Mouse (Mus musculus): ENCODE measurements around the gene Cdkal1. TPM values are rescaled to one million over a fixed set of nuclear protein-coding genes. Genes with fewer than 3 reads are reported as not detected.

Gene Cdkal1
- total and polyA plus RNA-seq, 3 experiments: 8.7 to 13.7 (median 9.5) TPM

- Histone ChIP-seq H3K27ac (ENCODE audit: insufficient read depth, low read depth) (no peak overlapping the region), H3K9me3 (replicated peaks; ENCODE audit: low read length) (no peaks in the 10 kb centered on the region), H3K27me3 (replicated peaks) (no peaks in the 10 kb centered on the region), H3K4me1 (ENCODE audit: control insufficient read depth in 1 of 2, insufficient read depth in 2 of 2) (peaks cover 0 to 13% of the 10 kb centered on the region in 2 experiments; a peak in 2 of 4 replicates), H3K36me3 (replicated peaks in 1 of 2; ENCODE audit: control insufficient read depth in 1 of 2, insufficient read depth in 1 of 2, low read length in 1 of 2) (no peaks in the 10 kb centered on the region), H3K9ac (ENCODE audit: insufficient read depth, low read depth) (no peak overlapping the region), H3K4me2 (ENCODE audit: insufficient read depth, low read depth, poor library complexity, severe bottlenecking) (no peak overlapping the region), H3K79me2 (replicated peaks; ENCODE audit: control insufficient read depth, extremely low read depth, insufficient read depth, poor library complexity, severe bottlenecking) (no peaks in the 10 kb centered on the region), H3K4me3 (replicated peaks in 1 of 3; ENCODE audit: low read depth in 2 of 3, low read length in 2 of 3, poor library complexity in 1 of 3) (no peak overlapping the region)
- DNase-seq (ENCODE audit: extremely low read depth): no peak
- dilution Hi-C loops (cut with MboI; ENCODE audit: extremely low pct_ligation_motif_present, extremely low pct_unique_long_range_greater_than_20kb, low sequenced_read_pairs) (no loop called here), in situ Hi-C loops (cut with MboI; ENCODE audit: low pct_ligation_motif_present, low pct_unique_long_range_greater_than_20kb, low sequenced_read_pairs) (no loop called here)
- TF ChIP-seq MAZ (IDR thresholded peaks at IDR 0.05; ENCODE audit: low read depth, low read length) (no peak), NELFE (IDR thresholded peaks at IDR 0.05; ENCODE audit: low read depth, low read length) (no peak), KAT2A (IDR thresholded peaks at IDR 0.05; ENCODE audit: insufficient replicate concordance, low read length) (no peak), PAX5 (IDR thresholded peaks at IDR 0.05; ENCODE audit: low read length) (no peak), MXI1 (IDR thresholded peaks at IDR 0.05; ENCODE audit: low read depth, low read length) (no peak), POLR2AphosphoS2 (IDR thresholded peaks at IDR 0.05; ENCODE audit: low read depth, low read length) (no peak), POLR2A (IDR thresholded peaks at IDR 0.05; ENCODE audit: low read depth, low read length) (no peak), GABPA (IDR thresholded peaks at IDR 0.05; ENCODE audit: insufficient replicate concordance, low read depth, low read length) (no peak), SMC3 (IDR thresholded peaks at IDR 0.05; ENCODE audit: low read depth, low read length) (no peak), CTCF (conservative IDR thresholded peaks at IDR 0.05 in 1 of 2, IDR thresholded peaks at IDR 0.05 in 1 of 2; ENCODE audit: low read depth in 2 of 2, low read length in 2 of 2) (no peak)
These were observed 658.5 kb downstream of the Cdkal1 start for GRCm38 (mm10) chr13:29196798-29197498.

- dilution Hi-C loops (cut with MboI; ENCODE audit: extremely low pct_ligation_motif_present, extremely low pct_unique_long_range_greater_than_20kb, low sequenced_read_pairs): no loop called here
- H3K79me2 ChIP-seq (replicated peaks; ENCODE audit: control insufficient read depth, extremely low read depth, insufficient read depth, poor library complexity, severe bottlenecking): no peaks in the 10 kb centered on the region
- 0 out of 4 replicates have a peak, but pooled peaks cover 0 to 9% of the 10 kb centered on the region in 2 experiments for H3K4me1 ChIP-seq (ENCODE audit: control insufficient read depth in 1 of 2, insufficient read depth in 2 of 2)
- H3K4me2 ChIP-seq (ENCODE audit: insufficient read depth, low read depth, poor library complexity, severe bottlenecking): no peak overlapping the region
- no peak for TF ChIP-seq HCFC1 (IDR thresholded peaks at IDR 0.05; ENCODE audit: low read depth, low read length)
- no peak for TF ChIP-seq ZKSCAN1 (IDR thresholded peaks at IDR 0.05; ENCODE audit: borderline replicate concordance, low read depth, low read length)
- no peak for TF ChIP-seq ZMIZ1 (IDR thresholded peaks at IDR 0.05; ENCODE audit: low read depth, low read length)
- TF ChIP-seq ETS1 (conservative IDR thresholded peaks at IDR 0.05; ENCODE audit: low read depth, low read length): no peak
- TF ChIP-seq ELF1 (IDR thresholded peaks at IDR 0.05; ENCODE audit: low read depth, low read length): no peak
- TF ChIP-seq KAT2A (IDR thresholded peaks at IDR 0.05; ENCODE audit: insufficient replicate concordance, low read length): no peak
- no peak for TF ChIP-seq POLR2A (IDR thresholded peaks at IDR 0.05; ENCODE audit: low read depth, low read length)
- in situ Hi-C loops (cut with MboI; ENCODE audit: low pct_ligation_motif_present, low pct_unique_long_range_greater_than_20kb, low sequenced_read_pairs): no loop called here
- H3K36me3 ChIP-seq (replicated peaks in 1 of 2; ENCODE audit: control insufficient read depth in 1 of 2, insufficient read depth in 1 of 2, low read length in 1 of 2): no peaks in the 10 kb centered on the region
- no peak overlapping the region for H3K4me3 ChIP-seq (replicated peaks in 1 of 3; ENCODE audit: low read depth in 2 of 3, low read length in 2 of 3, poor library complexity in 1 of 3)
- no peak for DNase-seq (ENCODE audit: extremely low read depth)
- no peaks in the 10 kb centered on the region for H3K27me3 ChIP-seq (replicated peaks)
- H3K9me3 ChIP-seq (replicated peaks; ENCODE audit: low read length): no peaks in the 10 kb centered on the region
- no peak overlapping the region for H3K27ac ChIP-seq (ENCODE audit: insufficient read depth, low read depth)
- H3K9ac ChIP-seq (ENCODE audit: insufficient read depth, low read depth): no peak overlapping the region
These were observed 659.8 kb downstream of the Cdkal1 start for GRCm38 (mm10) chr13:29195722-29196121.
